Mouse (Mus musculus) layer of hippocampus, adult 9-10 months (tissue): ENCODE data around the gene Thegl.
"Not testable (repeated sequence)": the region's sequence is repeated elsewhere in the genome, so short reads cannot be mapped to it uniquely, and the experiment has no call there.

Source experiments
- DNase-seq: peaks from one replicate; pipeline ENCODE4 v3.0.0; 2022; ENCODE audit warnings: low spot score

Gene Thegl

DNA sequence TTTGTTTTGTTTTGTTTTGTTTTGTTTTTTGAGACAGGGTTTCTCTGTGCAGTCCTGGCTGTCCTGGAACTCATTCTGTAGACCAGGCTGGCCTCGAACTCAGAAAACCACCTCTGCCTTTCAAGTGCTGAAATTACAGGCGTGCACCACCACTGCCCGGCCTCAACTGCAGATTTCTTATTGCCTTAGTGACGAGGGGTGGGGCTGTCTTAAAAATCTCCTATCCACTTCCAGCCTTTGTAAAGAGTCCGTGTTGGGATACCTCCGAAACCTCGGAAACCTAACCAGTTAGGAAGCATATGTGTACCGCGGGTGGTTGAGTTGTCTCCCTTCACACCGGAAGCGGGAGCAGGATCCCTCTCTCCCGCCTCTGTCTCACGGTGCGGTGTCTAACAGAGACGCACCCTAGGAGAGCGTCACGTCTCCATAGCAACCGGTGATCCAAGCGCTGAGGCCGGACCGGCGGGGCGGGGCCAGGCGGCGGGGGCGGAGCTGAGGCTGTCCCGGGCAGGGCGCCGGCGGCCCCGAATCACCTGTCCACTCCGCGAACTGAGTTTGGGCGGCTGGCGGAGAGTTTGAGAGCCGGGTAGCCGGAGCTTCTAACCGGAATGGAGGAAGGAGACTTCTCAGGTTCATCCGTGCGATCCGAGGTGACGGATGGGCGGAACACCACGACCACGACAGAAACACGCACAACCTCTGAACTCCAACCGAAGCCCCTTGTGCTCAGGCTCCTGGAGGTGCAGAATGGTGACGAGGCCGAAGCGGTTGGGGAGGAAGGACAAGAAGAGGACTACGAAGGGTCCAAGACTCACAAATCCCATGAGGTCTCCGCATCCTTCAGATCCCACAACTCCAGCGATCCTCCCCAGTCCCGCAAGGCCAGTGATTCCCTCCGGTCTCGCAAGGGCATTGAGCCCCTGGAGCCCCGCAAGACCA lies at the start of gene Thegl:
TSS of gene Thegl (plus strand) at position 480 of the 939 bp plus-strand sequence.
- DNase-seq = no peak

GRCm38 (mm10) chr5:76969250-76969649 lies 46.6 kb upstream of the Thegl start:
- DNase-seq = no peak

- DNase-seq = not testable (repeated sequence)
Observed at GRCm38 (mm10) chr5:76971115-76971514, 44.7 kb upstream of the Thegl start.

- DNase-seq = no peak
Observed at GRCm38 (mm10) chr5:76973488-76973887, 42.3 kb upstream of the Thegl start.

GRCm38 (mm10) chr5:76974207-76974553 lies 41.6 kb upstream of the Thegl start:
- no peak for DNase-seq

GRCm38 (mm10) chr5:76974554-76975285 lies 41.1 kb upstream of the Thegl start, which contains the start of gene Srp72:
Gene Srp72 (plus strand): TSS chr5:76974683.
- DNase-seq = peak; percentile 52

GRCm38 (mm10) chr5:76975736-76976135 lies 40.1 kb upstream of the Thegl start:
- no peak for DNase-seq

GRCm38 (mm10) chr5:76984015-76984414 lies 31.8 kb upstream of the Thegl start:
- DNase-seq = no peak

GRCm38 (mm10) chr5:76990789-76991188 lies 25.0 kb upstream of the Thegl start:
- no peak for DNase-seq

DNA sequence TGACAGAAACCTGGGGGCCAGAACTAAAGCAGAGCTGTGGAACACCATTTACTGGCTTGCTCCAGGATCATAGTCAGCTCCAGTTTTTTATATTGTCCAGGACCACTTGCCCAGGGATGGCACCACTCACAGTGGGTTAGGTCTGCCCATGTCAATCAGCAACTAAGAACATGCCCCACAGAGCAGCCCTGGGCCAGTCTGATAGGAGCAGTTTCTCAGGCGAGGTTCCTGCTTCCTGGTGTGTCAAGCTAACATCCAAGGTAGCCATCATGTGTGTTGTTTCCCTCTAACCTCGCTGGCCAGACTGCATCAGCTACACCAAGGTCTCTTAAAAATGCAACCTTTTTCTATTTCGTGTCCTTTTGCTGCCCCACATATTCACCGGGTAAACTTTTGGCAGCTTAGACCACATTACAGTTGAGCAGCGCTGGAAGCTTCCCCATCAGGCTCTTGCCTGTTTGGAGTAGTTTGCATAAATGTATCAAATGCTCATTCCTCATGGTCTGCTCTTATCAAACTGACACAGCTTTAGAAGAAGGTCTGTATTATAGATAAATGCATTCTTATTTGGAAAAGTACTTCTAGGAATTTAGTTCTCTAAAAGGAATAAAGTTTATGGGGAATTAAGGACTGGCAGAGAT lies 22.5 kb upstream of the Thegl start:
- DNase-seq = no peak

- no peak for DNase-seq
Observed at GRCm38 (mm10) chr5:76998416-76998815, 17.4 kb upstream of the Thegl start.

DNA sequence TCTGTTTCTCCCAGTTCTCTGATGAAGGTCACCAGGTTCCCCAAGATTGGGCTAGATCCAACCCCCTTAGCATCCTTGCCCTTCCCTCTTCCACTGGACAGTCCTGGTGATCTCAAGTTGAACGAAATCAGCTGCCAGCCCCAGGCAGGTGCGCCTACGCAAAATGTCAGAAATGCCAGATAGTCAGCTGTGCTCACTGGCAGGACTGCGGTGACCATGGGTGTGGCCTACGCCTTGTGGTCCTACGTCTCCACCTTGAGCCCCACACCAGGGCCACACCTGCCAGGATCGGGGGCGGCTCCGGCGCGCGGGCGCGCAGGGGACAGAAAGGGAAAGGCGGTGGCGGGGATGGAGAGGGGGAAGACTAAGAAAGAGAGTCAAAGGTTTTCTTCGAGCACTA lies 14.6 kb upstream of the Thegl start:
- DNase-seq = no peak

DNA sequence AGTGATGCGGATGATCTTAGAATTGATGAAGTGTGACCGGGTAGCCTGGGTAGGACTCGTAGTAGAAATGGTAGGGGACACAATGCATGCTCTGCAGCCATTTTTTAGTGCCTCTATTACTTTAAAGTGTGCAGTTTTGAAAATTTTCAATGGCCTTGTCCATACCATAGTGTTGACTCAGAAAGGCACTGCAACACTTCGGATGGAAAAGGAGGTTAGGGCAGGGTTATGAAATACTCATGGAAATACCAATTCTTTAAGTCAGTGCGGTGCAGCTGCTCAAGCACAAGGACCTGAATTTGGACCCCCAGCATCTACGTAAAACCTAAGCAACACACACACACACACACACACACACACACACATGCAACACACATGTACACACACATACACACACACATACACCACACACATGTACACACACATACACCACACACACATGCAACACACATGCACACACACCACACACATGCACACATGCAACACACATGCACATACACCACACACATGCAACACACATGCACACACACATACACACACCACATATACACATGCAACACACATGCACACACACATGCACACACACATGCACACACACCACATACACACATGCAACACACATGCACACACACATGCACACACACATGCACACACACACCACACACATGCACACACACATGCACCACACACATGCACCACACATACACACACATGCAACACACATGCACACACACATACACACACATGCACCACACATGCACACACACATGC lies 11.6 kb upstream of the Thegl start, which contains the start of gene Arl9:
TSS of gene Arl9 (plus strand) at position 5 of the 771 bp plus-strand sequence.
- DNase-seq = no peak

DNA sequence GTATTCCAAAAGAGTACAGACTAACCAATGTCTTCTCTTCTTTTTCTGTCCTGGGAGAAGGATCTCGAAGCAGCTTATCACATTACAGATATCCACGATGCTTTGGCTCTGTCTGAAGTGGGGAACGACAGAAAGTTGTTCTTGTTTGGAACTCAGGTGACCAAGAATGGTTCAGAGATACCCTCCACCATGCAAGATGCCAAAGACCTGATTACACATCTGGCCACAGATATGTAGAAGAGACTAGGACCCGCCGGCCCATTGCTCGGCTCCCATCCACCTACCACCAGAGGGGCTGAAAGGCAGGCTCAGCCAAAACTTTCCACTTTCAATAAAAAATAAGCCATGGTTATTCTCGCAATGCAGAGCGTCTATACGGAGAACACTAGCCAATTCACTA lies 5.5 kb upstream of the Thegl start:
- DNase-seq = no peak

GRCm38 (mm10) chr5:77011082-77011481 lies 4.7 kb upstream of the Thegl start:
- no peak for DNase-seq

DNA sequence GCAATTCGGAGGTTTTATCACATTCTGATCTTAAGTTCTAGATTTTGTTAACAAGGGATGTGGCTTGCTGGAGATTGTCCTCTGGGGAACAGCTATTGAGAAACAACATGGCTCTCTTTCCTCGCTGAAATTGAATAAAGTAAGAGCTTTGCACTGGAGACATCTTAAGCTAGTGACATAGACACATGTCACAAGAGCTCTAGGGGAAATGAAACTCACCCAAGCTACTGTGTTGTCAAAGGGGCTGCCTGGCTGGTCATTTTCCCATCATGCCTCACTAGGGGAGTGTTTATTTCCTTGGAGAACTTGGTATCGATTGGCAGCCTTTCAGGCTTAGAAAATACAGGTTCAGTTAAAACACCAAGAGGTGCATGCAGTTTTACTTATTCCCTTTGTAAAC lies 2.7 kb upstream of the Thegl start:
- no peak for DNase-seq

- DNase-seq = no peak
Observed at GRCm38 (mm10) chr5:77028034-77028433, 12.2 kb downstream of the Thegl start.

DNA sequence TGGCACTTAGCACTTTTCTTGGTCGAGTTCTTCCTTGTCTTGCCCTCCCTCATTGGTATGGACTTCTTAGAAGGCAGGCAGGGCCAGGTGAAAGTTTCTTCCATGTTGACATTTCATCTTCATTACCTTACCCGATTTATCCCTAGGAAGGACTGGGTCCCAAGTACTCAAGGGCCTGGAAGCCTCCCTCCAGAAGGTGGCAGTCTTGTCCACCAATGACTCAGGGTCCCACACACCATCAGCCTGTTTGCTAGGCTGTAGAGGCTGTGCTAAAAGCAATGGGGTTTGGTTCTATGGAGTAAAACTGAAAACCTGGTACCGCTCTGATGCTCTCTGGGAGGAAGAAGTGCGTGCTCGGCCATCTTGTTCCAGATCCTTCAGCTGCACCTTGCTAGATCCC lies 13.9 kb downstream of the Thegl start:
- no peak for DNase-seq

- not testable (repeated sequence) for DNase-seq
Observed at GRCm38 (mm10) chr5:77035101-77035500, 19.3 kb downstream of the Thegl start.

- no peak for DNase-seq
Observed at GRCm38 (mm10) chr5:77038451-77038850, 22.6 kb downstream of the Thegl start.

GRCm38 (mm10) chr5:77039391-77039790 lies 23.6 kb downstream of the Thegl start:
- no peak for DNase-seq

GRCm38 (mm10) chr5:77044362-77044761 lies 28.5 kb downstream of the Thegl start:
- DNase-seq = no peak
